Mouse (Mus musculus) E14TG2a.4 (cell line): ENCODE results near the gene Pcbd2.

ENCODE experiments used
- CTCF ChIP-seq: conservative IDR thresholded peaks from 2 replicates; pipeline ENCODE4 v1.5.1; 2014; ENCODE audit warnings: low read length
- NANOG ChIP-seq: IDR thresholded peaks from 2 replicates; pipeline ENCODE4 v1.6.1; 2014; ENCODE audit warnings: borderline replicate concordance, low read length, mixed read lengths

GRCm38 (mm10) chr13:55687927-55688602 is 39.1 kb upstream of the Pcbd2 start:
- TF ChIP-seq CTCF: no peak
- TF ChIP-seq NANOG: no peak
